Mouse (Mus musculus): Measurements from ENCODE around the gene Sag. TPM values are rescaled to one million over a fixed set of nuclear protein-coding genes. Genes with fewer than 3 reads are reported as not detected.
"Not testable (repeated sequence)": the region's sequence is repeated elsewhere in the genome, so short reads cannot be mapped to it uniquely, and the experiment has no call there.

Sag gene
- polyA plus RNA-seq, 1 experiment from 2014 or later = 1.8 TPM

DNA sequence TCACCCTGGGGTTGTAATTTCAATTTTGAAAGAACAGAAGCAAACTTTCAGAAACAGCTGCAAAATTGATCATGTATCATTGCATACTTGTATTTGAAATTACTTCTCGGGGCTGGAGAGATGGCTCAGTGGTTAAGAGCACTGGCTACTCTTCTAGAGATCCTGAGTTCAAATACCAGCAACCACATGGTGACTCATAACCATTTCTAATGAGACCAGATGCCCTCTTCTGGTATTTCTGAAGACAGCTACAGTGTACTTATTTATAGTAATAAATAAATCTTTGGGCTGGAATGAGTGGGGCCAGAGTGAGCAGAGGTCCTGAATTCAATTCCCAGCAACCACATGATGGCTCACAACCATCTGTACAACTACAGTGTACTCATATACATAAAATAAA, 24.0 kb downstream of the Sag start:
- not testable (repeated sequence) for H3K27ac ChIP-seq (ENCODE audit: low read depth); H3K27me3 ChIP-seq (replicated peaks; ENCODE audit: control insufficient read depth, insufficient read depth, low read length); ATAC-seq (replicated peaks; ENCODE audit: low FRiP score, low TSS enrichment, low read depth); H3K4me3 ChIP-seq (ENCODE audit: low read depth, low read length); DNase-seq (ENCODE audit: low spot score); H3K4me2 ChIP-seq (ENCODE audit: low read length); H3K4me1 ChIP-seq (replicated peaks; ENCODE audit: control insufficient read depth, insufficient read depth, low read length); H3K9me3 ChIP-seq (ENCODE audit: control insufficient read depth, low read length); H3K36me3 ChIP-seq (ENCODE audit: control insufficient read depth, insufficient read depth, low read length); H3K9ac ChIP-seq (ENCODE audit: low read length)
- 92% methylated on average over 1 of the region's 1 CpGs for WGBS

DNA sequence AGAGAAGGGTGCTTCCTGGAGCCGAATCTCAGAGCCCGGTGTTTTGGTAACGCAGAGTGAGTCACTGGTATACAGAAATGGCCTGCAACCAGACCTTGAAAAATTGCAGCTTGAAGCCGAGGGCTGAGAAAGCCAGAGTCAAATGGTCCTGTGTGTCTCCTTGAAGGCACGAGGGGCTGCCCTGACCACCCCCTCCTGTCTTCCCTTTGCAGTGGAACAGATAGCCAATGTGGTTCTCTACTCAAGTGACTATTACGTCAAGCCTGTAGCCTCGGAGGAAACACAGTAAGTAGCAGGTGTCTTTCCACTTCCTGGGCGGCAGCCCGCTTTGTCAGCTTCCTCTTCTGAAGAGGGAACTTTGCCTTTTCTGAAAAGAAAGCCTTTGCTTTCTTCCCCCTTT, 24.7 kb downstream of the Sag start:
- no peak overlapping the region for H3K9ac ChIP-seq (ENCODE audit: low read length)
- H3K27ac ChIP-seq (ENCODE audit: low read depth) = no peak overlapping the region
- no peaks in the 10 kb centered on the region for H3K36me3 ChIP-seq (ENCODE audit: control insufficient read depth, insufficient read depth, low read length)
- no peaks in the 10 kb centered on the region for H3K27me3 ChIP-seq (replicated peaks; ENCODE audit: control insufficient read depth, insufficient read depth, low read length)
- no peak for DNase-seq (ENCODE audit: low spot score)
- no peak for ATAC-seq (replicated peaks; ENCODE audit: low FRiP score, low TSS enrichment, low read depth)
- peaks cover 3% of the 10 kb centered on the region; the same call in 1 of the 2 replicates for H3K4me1 ChIP-seq (replicated peaks; ENCODE audit: control insufficient read depth, insufficient read depth, low read length)
- 40% methylated on average over 9 of the region's 9 CpGs for WGBS
- H3K9me3 ChIP-seq (ENCODE audit: control insufficient read depth, low read length) = no peaks in the 10 kb centered on the region
- H3K4me2 ChIP-seq (ENCODE audit: low read length) = no peak overlapping the region
- no peak overlapping the region for H3K4me3 ChIP-seq (ENCODE audit: low read depth, low read length)

- 29% methylated on average over 7 of the region's 7 CpGs for WGBS
These were observed 25.6 kb downstream of the Sag start for GRCm38 (mm10) chr1:87828926-87829580.

DNA sequence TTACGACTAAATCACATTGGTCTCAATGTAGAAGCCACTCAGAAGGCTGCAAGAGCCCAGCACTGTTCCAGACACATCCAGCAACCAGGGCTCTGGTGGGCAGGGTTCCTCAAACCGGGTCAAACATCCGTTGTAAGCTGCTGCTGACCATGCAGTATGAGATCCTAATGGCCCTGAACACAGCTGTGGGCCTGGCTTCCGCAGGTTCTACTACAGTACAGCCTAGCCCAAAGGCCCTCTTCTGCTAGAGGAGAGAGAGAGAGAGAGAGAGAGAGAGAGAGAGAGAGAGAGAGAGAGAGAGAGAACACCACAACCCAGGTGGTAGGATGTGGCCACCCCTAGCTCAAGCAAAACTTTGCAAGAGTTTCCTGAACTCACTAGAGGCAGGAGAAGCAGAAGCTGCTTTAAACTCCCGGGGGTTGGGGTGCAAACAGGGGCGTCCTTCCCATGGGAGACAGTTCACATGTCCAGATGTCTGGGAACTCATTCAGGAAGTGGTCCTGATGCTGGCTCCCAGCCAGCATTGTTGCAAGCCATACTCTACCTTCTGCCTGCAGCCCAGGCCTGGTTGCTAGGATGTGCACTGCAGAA, 26.2 kb downstream of the Sag start:
- 0 out of 2 replicates have a peak overlapping the region, but pooled peaks have one; percentile 22 for H3K27ac ChIP-seq (ENCODE audit: low read depth)
- H3K36me3 ChIP-seq (ENCODE audit: control insufficient read depth, insufficient read depth, low read length) = no peaks in the 10 kb centered on the region
- H3K4me3 ChIP-seq (ENCODE audit: low read depth, low read length) = no peak overlapping the region
- no peaks in the 10 kb centered on the region for H3K27me3 ChIP-seq (replicated peaks; ENCODE audit: control insufficient read depth, insufficient read depth, low read length)
- WGBS = 35% methylated on average over 6 of the region's 6 CpGs
- no peak for DNase-seq (ENCODE audit: low spot score)
- no peak overlapping the region for H3K9ac ChIP-seq (ENCODE audit: low read length)
- peaks cover 3% of the 10 kb centered on the region; the same call in 1 of the 2 replicates for H3K4me1 ChIP-seq (replicated peaks; ENCODE audit: control insufficient read depth, insufficient read depth, low read length)
- ATAC-seq (replicated peaks; ENCODE audit: low FRiP score, low TSS enrichment, low read depth) = no peak
- no peak overlapping the region for H3K4me2 ChIP-seq (ENCODE audit: low read length)
- no peaks in the 10 kb centered on the region for H3K9me3 ChIP-seq (ENCODE audit: control insufficient read depth, low read length)

More at GRCm38 (mm10) chr1:87828926-87829580, 25.6 kb downstream of the Sag start:
- no peak overlapping the region for H3K9ac ChIP-seq (ENCODE audit: low read length)
- ATAC-seq (replicated peaks; ENCODE audit: low FRiP score, low TSS enrichment, low read depth) (no peak), DNase-seq (ENCODE audit: low spot score) (no peak)
- H3K27me3 ChIP-seq (replicated peaks; ENCODE audit: control insufficient read depth, insufficient read depth, low read length) = no peaks in the 10 kb centered on the region
- no peaks in the 10 kb centered on the region for H3K36me3 ChIP-seq (ENCODE audit: control insufficient read depth, insufficient read depth, low read length)
- H3K4me3 ChIP-seq (ENCODE audit: low read depth, low read length) = no peak overlapping the region
- H3K4me1 ChIP-seq (replicated peaks; ENCODE audit: control insufficient read depth, insufficient read depth, low read length) = peaks cover 3% of the 10 kb centered on the region; the same call in 1 of the 2 replicates
- H3K4me2 ChIP-seq (ENCODE audit: low read length) = no peak overlapping the region
- H3K27ac ChIP-seq (ENCODE audit: low read depth) = 0 out of 2 replicates have a peak overlapping the region, but pooled peaks have one; percentile 22
- H3K9me3 ChIP-seq (ENCODE audit: control insufficient read depth, low read length) = no peaks in the 10 kb centered on the region

DNA sequence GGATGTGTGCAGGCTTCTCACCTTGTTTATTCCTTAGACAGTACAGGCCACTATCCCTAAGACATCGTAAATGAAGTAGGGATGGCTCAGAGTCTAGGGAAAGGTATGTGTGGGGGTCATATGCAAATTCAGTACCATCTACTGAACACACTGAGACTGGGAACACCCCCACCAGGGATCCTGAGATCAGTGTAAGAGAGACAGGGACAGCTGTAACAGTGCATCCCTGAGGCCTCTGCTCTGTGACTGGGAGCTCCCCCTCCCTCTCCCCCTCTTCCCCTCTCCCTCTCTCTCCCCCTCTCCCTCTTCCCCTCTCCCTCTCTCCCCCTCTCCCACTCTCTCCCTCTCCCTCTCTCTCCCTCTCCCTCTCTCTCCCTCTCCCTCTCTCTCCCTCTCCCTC, 33.0 kb downstream of the Sag start:
- Histone ChIP-seq H3K9me3 (ENCODE audit: control insufficient read depth, low read length) (no peaks in the 10 kb centered on the region), H3K4me2 (ENCODE audit: low read length) (no peak overlapping the region), H3K4me3 (ENCODE audit: low read depth, low read length) (no peak overlapping the region), H3K4me1 (replicated peaks; ENCODE audit: control insufficient read depth, insufficient read depth, low read length) (0 out of 2 replicates have a peak, but pooled peaks cover 3% of the 10 kb centered on the region), H3K36me3 (ENCODE audit: control insufficient read depth, insufficient read depth, low read length) (no peaks in the 10 kb centered on the region), H3K9ac (ENCODE audit: low read length) (no peak overlapping the region), H3K27me3 (replicated peaks; ENCODE audit: control insufficient read depth, insufficient read depth, low read length) (no peaks in the 10 kb centered on the region), H3K27ac (ENCODE audit: low read depth) (no peak overlapping the region)
- ATAC-seq (replicated peaks; ENCODE audit: low FRiP score, low TSS enrichment, low read depth) (no peak), DNase-seq (ENCODE audit: low spot score) (no peak)
- WGBS = 50% methylated on average over 1 of the region's 1 CpGs

- no peak overlapping the region for H3K27ac ChIP-seq (ENCODE audit: low read depth)
- DNase-seq (ENCODE audit: low spot score) (no peak), ATAC-seq (replicated peaks; ENCODE audit: low FRiP score, low TSS enrichment, low read depth) (no peak)
These were observed 33.5 kb downstream of the Sag start for GRCm38 (mm10) chr1:87837018-87837417.

GRCm38 (mm10) chr1:87840411-87841208, 37.1 kb downstream of the Sag start:
- 46% methylated on average over 11 of the region's 11 CpGs for WGBS
- Histone ChIP-seq H3K27ac (ENCODE audit: low read depth) (no peak overlapping the region), H3K4me2 (ENCODE audit: low read length) (no peak overlapping the region), H3K27me3 (replicated peaks; ENCODE audit: control insufficient read depth, insufficient read depth, low read length) (no peaks in the 10 kb centered on the region), H3K4me3 (ENCODE audit: low read depth, low read length) (no peak overlapping the region), H3K4me1 (replicated peaks; ENCODE audit: control insufficient read depth, insufficient read depth, low read length) (0 out of 2 replicates have a peak, but pooled peaks cover 3% of the 10 kb centered on the region), H3K9ac (ENCODE audit: low read length) (no peak overlapping the region), H3K9me3 (ENCODE audit: control insufficient read depth, low read length) (no peaks in the 10 kb centered on the region), H3K36me3 (ENCODE audit: control insufficient read depth, insufficient read depth, low read length) (no peaks in the 10 kb centered on the region)
- no peak for DNase-seq (ENCODE audit: low spot score)
- ATAC-seq (replicated peaks; ENCODE audit: low FRiP score, low TSS enrichment, low read depth) = no peak

More at GRCm38 (mm10) chr1:87837018-87837417, 33.5 kb downstream of the Sag start:
- Histone ChIP-seq H3K36me3 (ENCODE audit: control insufficient read depth, insufficient read depth, low read length) (no peaks in the 10 kb centered on the region), H3K27me3 (replicated peaks; ENCODE audit: control insufficient read depth, insufficient read depth, low read length) (no peaks in the 10 kb centered on the region), H3K9ac (ENCODE audit: low read length) (no peak overlapping the region), H3K4me1 (replicated peaks; ENCODE audit: control insufficient read depth, insufficient read depth, low read length) (0 out of 2 replicates have a peak, but pooled peaks cover 3% of the 10 kb centered on the region), H3K4me3 (ENCODE audit: low read depth, low read length) (no peak overlapping the region), H3K9me3 (ENCODE audit: control insufficient read depth, low read length) (no peaks in the 10 kb centered on the region), H3K4me2 (ENCODE audit: low read length) (no peak overlapping the region)
- WGBS = 54% methylated on average over 5 of the region's 5 CpGs

DNA sequence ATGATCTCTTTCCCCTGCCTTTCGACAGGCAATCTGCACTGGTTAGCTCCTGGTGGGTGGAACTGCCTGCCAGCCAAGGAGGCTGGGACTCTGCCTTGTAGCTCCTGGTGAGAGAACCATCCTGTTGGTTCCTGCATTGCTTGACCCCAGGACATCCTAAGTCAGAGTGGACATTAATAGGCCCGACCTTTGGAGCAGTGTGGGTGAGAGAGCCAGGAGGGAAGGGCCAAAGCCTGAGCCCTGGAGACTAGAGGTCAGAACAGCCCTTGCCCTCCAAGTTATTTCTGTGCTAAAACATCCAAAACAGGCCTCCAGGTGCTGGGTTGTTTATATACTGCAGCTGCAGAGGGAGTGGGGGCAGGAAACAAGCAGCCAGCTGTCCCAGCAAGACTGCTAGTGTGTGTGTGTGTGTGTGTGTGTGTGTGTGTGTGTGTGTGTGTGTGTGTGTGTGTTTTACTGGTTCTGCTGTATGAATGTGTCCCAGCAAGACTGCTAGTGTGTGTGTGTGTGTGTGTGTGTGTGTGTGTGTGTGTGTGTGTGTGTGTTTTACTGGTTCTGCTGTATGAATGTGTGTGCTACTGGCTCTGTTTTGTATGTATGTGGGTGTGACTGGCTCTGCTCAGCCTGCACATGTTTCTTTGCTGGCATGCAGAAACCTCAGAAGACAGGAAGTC, 43.5 kb downstream of the Sag start:
- Histone ChIP-seq H3K4me1 (replicated peaks; ENCODE audit: control insufficient read depth, insufficient read depth, low read length) (peaks cover 26% of the 10 kb centered on the region; the same call in 1 of the 2 replicates), H3K9me3 (ENCODE audit: control insufficient read depth, low read length) (no peaks in the 10 kb centered on the region), H3K27me3 (replicated peaks; ENCODE audit: control insufficient read depth, insufficient read depth, low read length) (no peaks in the 10 kb centered on the region), H3K9ac (ENCODE audit: low read length) (no peak overlapping the region), H3K4me3 (ENCODE audit: low read depth, low read length) (no peak overlapping the region), H3K36me3 (ENCODE audit: control insufficient read depth, insufficient read depth, low read length) (no peaks in the 10 kb centered on the region), H3K4me2 (ENCODE audit: low read length) (no peak overlapping the region), H3K27ac (ENCODE audit: low read depth) (no peak overlapping the region; the same call in 1 of the 2 replicates)
- ATAC-seq (replicated peaks; ENCODE audit: low FRiP score, low TSS enrichment, low read depth) = peak; percentile 34; the same call in 1 of the 2 replicates
- 19% methylated on average over 2 of the region's 2 CpGs for WGBS
- no peak for DNase-seq (ENCODE audit: low spot score)

Measured in intestine, embryonic 14.5 days (tissue).